Mouse (Mus musculus): ENCODE measurements at regions not wholly inside any gene's neighbourhood (a gene's known extent, or its start where the extent isn't known, plus 50 kb on each side); places are given as distances from the start of the nearest gene placed in this dataset.
"Not testable (repeated sequence)": the region's sequence is repeated elsewhere in the genome, so short reads cannot be mapped to it uniquely, and the experiment has no call there.

DNA sequence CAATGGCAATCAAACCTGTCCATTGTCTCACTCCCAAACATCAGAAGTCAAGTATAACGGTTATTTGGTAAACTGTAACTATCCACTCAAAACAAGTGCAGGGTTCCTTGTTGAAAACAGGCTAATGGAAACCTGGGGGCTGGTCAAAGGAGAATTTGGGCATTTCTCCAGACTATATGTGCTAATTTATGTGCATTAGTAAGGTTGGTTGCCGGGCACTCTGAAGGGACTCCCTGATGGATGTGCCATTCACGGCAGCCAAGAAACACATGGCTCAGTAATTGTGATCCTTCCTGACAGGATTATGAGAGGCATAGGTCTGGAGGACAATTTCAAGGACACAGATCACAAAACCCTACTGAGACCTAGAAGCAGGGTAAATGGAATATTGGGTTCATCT, 295.5 kb upstream of the Ubash3b start:
- no peak for DNase-seq (ENCODE audit: low read depth, low spot score)

DNA sequence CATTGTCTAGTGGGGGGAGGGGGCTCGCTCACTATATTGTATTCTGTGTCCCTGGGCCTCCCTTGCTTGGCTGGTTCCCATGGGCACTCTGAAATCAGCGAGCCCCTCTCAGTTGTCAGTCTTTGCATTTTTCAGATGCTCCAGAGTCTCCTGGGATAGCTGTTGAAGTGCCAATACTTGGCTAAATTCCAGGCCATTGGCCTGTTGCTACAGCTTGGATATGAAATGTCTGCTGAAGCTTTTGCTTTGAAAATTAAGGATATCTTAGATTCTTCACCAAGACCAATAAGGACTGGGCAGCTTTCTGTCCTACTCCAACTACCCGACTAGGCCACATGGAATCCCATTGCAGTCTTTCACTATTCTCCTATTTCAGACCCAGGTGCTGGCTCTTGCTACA, 290.2 kb upstream of the Ubash3b start:
- DNase-seq (ENCODE audit: low read depth, low spot score), result no peak

DNA sequence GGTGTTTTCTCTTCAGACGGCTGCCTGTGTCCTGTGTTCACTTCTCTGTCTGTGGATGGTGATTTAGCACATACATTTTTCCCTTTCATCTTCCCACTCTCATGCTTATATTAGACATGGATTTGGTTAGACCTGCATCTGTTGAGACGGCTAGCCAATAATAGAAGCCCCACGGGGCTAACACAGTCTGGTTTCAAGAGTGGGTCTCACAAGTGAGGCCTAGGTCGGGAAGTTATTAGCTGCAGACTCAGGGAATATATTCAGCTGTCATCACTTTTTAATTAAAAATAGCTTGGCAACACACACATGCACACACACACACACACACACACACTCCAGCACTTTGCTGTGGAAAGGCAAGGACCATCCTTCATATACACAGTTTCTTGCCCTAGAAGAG, 287.7 kb upstream of the Ubash3b start:
- DNase-seq (ENCODE audit: low read depth, low spot score), result no peak

DNA sequence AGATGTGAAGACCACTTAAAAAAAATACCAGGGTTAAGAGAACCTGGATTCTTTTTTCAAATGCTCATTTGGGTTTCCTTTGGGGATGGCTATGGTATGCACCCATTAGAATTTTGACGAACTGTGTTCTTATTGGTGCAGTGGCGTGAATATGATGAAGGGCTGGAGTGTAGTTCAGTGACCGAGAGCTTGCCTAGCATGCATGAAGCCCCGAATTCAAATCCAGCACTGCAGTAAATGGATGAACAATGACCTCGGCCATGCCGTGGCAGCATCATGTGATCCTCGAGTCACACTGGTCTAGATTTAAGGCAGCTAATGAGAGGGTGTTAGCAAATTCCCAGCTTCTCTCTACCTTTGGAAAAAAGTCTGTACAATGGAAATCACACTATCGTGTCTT, 286.4 kb upstream of the Ubash3b start:
- DNase-seq (ENCODE audit: low read depth, low spot score), result no peak

DNA sequence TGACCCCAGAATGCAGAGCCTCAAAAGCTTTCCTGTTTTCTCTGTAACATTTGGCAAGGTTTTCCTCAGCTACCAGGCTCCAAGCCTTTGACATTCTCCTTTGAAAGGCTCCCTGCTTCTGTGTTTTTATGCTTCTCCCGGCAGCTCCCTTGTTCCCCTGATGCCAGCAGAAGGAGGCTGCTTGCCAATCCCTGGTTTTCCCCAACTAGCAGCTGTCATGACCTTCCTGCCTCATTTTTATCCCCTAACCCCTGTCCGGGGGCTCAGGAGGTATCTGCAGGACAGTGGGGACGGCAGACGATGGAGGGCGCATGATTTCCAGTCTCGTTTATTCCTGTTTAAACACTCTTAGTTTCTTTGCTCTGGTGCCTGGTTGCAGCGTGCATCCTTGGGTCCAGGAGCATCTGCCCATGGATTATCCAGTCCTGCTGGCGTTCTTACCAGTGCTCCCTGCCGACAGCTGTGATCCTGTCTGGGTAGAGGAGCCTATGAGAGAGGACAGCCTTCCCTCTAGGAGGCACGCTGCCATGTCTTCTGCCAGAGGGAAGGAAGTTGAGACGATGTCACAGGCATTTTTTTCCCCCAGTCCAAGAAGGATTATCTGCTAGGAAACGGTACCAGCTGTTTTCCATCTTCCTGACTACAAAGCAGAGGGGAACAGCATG, 285.8 kb upstream of the Ubash3b start:
- no peak for DNase-seq (ENCODE audit: low read depth, low spot score)

DNA sequence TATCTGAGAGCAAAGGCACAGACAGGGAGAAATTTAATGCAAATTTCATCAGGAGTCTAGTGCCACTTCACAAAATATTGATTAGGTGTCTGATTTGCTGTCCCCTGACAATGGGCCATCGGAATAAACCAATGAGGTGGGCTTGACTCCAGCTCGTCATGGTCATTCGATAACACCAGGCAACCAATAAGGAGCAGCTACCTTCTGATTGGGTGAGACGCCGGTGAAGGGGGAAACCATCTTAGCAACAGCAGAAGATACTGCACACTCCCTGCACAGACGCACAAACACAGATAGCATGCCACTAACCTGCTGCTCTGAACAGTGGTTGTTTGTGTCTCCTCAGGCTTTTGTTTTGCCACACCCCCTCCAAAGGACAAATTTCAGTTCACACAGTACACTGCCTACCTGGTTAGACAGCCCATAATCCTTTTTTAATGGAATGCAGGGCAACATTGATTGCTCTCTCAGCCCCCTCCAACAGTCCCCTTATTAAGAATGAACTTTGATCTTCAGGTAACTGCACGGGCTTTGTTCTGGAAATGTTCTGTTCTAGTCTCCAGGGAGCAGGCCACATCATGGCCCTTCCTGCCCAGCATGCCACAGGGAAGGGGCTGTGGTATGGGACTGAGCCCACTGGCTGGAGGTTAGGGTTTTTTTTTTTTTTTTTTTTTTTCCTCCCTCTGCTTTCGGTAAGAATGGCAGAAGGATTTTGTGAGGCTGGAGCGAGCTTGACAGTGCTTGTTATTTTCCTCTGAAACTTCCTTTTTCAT, 285.1 kb upstream of the Ubash3b start:
- DNase-seq (ENCODE audit: low read depth, low spot score), result peak; percentile 13

DNA sequence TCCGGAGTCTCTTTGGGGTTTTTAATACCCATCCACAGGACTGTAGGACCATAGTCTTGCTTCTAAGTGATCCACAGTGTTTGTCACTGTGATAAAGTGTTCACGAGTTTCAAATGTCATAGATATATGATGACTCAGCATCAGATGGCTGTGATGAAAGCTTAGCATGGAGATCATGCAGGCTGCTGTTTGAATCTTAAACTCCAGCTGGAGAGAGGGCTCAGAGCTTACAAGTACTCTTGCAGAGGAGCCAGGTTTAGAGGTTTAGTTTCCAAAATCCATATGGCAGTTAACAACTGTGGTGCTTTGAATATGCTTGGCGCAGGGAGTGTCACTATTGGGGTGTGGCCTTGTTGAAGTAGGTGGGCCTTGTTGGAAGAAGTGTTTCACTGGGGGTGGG, 280.9 kb upstream of the Ubash3b start:
- DNase-seq (ENCODE audit: low read depth, low spot score), result no peak

DNA sequence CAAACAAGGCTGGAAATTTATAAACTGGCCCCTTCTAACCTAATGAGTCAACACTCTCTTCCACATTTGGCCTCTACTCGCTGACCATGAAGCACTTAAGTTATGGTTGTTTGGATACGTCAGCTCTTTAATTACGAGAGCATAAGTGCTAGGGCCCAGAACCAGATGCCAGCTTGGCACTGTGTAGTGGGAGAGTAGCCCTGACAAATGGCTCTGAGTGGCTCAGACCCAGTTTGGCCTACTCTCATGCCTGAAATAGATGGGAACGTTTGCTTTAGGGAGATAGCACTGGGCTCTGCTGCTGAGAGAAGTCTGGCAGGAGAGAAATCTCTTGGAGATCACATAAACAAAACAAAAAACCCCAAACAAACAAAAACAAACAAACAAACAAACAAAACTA, 278.5 kb upstream of the Ubash3b start:
- no peak for DNase-seq (ENCODE audit: low read depth, low spot score)

DNA sequence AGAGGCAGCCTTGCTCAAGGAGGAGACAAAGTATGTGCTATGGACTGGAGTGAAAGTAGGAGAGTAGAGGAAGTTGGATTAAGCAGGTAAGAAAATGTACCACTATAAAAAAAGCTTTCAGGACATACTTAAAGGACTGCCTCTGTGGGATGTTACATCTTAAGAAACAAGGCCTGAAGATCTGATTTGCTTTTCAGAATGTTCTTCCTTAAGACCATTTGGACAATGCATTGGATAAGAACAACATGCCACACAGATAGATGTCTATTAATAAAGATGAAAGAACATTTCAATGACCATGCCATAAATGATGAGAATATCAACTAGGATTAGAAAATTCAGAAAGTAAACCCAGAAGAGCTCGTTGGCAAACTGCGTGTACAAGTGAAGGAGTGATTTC, 276.6 kb upstream of the Ubash3b start:
- DNase-seq (ENCODE audit: low read depth, low spot score), result no peak

DNA sequence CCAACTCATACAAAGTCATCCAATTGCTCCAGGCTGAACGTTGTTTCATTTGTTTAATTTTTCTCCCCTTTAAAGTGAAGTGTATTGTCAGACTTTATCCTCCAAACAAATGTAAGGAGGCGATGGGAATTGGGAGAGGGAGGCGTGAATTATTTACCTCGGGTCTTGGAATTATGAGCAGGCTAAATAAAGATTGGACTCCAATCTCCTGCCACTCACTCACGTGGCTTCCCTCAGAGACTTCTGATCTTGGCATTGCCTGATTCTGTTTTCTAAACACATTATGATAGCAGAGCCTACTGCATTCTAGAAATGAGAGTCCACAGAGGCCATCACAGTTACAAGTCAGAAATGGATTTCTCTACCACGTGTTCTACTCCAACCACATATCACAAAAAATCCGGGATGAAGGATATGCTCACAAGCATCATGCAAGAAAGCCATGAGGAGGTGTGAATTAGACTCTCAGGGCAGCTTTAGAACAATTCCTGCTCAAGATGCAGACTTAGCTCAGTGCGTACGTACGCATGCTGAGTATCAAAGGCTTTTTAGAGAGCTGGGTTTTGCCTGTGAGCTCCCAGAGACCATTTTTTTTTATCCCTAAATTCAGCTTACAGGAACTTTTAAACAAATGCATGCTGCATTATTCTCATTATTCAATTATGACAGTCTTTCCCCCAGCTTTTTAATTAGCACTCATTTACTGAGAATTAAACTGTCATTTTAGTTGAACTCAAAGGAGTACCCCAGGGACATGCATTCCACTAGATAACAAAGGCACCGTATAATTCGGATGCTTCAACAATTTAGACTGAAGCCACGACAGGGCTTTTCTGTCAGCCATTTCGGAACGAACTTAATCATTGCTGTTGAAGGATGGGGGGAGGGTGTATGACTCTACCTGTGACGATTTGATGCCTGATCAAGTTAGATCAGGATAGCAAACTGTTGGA, 269.2 kb upstream of the Ubash3b start:
- DNase-seq (ENCODE audit: low read depth, low spot score), result no peak

DNA sequence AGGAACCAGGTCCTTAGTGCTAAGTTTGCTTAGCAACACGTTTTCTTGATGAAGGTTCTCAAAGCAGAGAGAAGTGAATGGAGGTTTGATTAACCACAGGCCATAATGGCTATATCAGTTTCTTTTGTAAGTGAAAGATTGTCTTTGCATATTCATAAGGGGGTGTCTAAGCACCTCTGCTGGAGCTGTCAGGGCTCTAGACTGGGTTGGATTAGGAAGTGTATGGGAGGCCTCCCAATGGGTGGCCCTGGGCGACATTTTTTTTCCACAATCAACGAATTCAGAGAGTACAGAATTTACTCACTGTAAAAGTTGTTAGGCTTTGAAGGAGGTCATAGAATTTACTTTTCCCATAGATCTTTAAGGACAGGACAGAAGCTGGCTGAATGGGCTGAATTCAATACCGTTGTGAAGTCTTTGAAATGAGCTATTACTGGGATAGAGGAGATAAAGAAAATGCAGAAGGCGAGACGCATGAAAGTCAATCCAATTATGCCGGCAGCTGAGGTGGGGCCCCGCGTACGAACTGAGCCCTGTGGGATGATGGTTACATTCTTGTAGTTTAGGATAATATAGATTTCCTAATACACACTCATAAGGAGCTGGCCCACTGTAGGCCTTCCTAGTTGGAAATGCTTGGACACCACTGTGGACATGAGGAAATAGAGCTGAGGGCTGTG, 268.4 kb upstream of the Ubash3b start:
- peak; percentile 18 for DNase-seq (ENCODE audit: low read depth, low spot score)

DNA sequence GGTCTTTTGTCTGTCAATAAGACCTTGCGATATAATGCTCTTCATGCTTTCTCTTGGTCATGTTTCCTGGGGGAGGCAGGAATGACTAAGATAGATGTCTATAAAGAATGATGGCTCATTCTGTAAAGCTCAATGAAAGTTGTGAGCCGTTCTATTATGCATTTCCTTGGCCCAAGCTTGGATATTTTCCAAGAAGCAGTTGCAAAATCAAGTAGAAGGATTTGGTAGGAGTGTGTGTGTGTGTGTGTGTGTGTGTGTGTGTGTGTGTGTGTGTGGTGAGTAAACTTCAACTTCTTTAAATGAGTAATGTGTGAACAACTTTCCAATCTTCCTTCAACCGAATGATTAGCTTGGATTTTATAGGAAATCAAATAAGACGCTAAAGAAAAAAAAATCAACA, 267.7 kb upstream of the Ubash3b start:
- DNase-seq (ENCODE audit: low read depth, low spot score), result no peak

DNA sequence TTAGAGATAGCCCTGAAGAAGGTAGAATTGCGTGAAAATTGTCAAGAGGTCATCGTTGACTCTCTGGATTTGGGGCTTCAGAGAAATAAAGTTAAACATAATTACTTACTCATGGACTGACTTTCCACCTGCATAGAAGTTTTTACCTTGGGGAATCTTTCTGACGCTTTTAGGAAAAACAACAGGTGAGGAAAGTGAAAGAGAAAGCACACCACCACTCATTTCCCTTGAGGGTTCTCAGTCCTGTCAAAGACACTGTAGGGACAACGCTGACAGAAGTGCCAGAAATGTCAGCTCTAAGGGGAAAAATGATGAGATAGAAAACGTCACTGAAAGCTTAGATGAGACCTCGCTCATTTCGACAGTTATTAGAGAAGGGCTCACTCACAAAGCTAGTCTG, 265.2 kb upstream of the Ubash3b start:
- DNase-seq (ENCODE audit: low read depth, low spot score), result no peak

DNA sequence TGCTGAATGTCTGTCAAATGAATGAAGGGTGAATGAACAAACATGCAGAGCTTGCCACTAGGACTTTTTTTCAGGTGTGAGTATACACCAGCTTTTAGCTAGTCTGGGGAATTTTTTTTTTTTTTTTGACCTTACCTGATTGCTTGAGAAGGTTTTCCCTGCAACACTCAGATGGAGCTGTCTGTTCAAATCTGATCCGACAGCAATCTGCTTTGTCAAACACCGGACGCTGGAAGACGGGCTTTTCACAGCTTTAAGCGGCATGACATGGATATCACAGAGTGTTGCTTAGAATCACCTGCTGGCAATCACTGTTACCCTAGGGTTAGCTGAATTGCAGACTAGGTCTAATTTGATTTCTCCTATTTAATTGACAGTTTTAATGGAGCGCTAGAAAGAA, 263.7 kb upstream of the Ubash3b start:
- DNase-seq (ENCODE audit: low read depth, low spot score), result no peak

DNA sequence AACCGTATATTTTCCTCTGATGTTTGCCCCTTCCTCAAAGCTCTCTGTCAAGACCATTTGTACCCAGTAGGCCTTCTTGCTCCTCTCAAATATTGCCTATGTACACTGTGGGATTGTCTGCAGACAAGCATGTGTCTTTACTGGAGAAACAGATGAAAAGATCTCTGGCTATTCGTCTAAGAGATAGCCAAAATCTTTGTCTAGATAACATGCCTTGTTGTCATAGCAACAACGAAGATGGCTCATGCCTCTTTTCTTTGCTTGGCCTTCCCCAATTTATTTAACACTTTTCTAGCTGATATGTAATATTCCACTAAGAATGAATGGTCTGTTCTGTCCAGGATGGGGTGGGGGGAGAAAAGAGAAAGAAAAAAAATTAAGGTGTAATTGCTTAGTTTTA, 252.3 kb upstream of the Ubash3b start:
- no peak for DNase-seq (ENCODE audit: low read depth, low spot score)

DNA sequence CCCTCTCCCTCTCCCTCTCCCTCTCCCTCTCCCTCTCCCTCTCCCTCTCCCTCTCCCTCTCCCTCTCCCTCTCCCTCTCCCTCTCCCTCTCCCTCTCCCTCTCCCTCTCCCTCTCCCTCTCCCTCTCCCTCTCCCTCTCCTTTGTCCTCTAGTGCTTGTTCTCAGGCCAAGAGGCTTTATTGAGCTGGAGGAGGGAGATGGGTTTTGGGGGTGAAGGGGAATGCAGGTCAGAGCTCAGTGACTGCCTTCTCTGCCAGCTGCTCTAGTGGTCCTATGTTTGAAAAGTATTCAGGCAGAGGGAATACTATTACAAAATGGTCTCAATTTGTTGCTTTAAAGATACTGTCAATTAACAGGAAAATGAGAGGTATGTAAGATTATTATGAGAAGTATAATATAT, 251.6 kb upstream of the Ubash3b start:
- not testable (repeated sequence) for DNase-seq (ENCODE audit: low read depth, low spot score)

DNA sequence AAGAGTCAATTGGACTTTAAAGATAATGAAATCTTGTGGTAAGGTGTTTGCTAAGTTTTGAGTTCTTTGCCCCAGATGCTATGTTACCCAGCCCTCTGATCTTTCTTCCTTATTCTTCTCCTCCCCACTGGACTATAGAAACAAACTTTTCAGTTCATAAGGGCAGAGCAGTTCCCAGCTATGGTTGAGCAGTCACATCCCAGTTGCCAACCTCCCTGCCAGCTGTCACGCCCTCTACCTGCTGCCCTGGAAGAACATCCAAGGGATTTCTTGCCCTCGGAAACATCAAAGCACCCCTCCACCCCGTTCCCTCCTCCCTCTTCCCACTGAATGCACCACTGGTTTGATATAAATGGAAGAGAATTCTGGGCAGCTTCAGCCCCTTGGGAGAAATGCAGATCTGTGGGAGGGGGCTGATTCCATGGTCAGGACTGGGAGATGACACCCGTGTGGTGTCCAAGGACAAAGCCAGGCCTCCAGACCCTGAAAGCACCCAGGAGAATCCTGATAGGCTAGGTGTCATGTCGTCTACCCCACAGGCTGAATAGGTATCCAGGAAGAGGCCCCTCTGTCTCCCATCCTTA, 250.8 kb upstream of the Ubash3b start:
- no peak for DNase-seq (ENCODE audit: low read depth, low spot score)

DNA sequence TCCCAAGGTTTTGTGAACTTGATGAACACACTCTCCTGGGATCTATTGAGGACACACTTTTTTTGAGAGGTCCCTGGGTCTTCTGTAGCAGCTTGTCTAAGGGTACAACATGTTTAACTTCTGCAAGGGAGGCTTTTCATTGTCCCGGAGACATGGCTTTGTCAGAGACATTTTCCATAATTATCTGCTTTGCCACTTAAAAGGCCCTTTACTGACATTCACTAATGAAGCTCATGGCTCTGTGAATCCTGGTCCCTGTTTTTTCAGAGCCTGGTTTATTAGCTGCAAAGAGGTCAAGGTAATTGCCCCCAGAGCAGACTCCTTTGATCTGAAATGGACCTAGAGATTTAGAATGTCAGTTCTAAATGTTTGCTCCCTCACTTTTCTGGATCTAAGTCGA, 246.8 kb upstream of the Ubash3b start:
- DNase-seq (ENCODE audit: low read depth, low spot score), result no peak

DNA sequence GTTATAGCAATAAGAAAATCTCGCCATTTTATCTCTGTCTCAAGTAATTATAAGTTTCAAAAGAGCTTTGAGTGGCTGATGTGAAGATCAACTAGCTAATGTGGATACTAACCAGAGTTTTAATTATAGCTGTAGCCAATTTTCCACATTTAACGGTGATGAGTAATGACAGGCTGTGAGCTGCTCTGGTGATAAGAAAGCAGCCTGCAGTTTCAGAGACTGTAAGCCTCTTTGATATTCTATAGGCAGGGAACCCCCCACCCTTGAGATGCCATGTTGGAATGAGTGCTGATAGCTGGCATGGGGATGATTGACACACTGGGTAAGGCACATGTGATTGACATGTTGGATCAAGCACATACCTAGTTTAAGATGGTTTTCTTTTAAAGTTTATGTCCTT, 245.6 kb upstream of the Ubash3b start:
- no peak for DNase-seq (ENCODE audit: low read depth, low spot score)

DNA sequence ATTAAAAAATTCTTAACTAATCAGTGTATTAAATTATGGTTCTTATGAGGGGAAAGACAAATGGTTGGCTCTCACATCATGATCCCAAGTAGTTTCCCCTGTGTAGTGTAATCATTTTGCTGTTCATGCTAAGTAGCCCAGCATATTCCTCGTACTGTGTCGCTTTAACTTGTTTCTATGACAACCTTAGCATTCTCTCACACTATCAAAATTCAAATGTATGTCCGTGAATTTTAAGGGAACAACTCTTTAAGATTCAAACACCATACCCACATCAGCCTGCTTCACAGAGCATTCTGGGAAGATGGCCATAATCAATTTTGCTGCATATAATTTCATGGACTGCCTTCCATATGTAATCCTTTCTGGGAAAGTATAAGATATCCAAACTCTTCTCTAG, 241.4 kb upstream of the Ubash3b start:
- no peak for DNase-seq (ENCODE audit: low read depth, low spot score)

DNA sequence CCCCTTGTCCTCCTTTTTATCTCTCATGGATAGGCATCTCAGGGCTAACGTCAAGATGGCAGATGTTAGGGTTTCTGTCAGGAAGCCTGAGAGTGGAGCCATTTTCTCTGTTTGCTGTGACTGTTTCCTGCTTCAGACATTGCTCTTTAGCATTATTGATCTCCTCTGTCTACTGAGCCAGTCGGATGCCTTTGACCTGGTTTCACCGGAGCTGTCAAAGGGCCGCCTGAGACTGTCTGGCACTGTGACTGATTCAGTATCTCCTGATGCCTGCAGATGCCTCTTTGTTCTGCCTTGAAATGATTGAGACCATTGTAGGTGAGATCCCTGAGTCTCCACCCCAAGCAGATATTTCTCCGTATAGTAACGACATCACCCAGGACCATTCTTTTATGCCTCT, 239.5 kb upstream of the Ubash3b start:
- no peak for DNase-seq (ENCODE audit: low read depth, low spot score)
